Mouse (Mus musculus) bone marrow, adult 2 months (tissue): Measurements from ENCODE around the gene Dpy19l3.

Experiments used
- CTCF ChIP-seq: fragments of 200-500 bp; IDR thresholded peaks from 2 replicates; pipeline ENCODE4 v1.5.1; 2011; ENCODE audit warnings: low read length, control low read depth; ENCODE audit not compliant: control insufficient read depth, insufficient read depth
- POLR2A ChIP-seq: fragments of 200-500 bp; IDR thresholded peaks from 2 replicates; pipeline ENCODE4 v1.6.1; 2011; ENCODE audit warnings: low read depth, mild to moderate bottlenecking, control low read depth, low read length, borderline replicate concordance; ENCODE audit not compliant: control insufficient read depth

DNA sequence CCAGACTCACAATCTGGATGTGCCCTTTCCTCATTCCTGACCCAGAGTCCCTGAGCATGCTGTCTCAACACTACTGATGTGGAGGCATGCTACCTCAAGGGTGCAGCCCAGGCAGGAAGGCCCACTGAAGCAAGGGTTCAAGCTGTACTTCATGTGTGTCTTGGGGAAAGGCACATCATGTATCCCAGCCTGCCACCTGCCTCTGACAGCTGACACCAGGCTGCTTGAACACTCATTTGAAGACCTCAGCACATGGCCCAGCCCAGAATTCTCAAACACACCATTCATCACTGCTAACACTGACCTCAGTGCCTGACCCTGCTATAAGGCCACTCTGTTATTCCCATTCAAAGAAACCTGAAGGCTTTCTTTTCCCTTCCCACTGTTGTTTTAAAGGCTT, 28.0 kb upstream of the Dpy19l3 start:
- TF ChIP-seq CTCF (no peak), POLR2A (no peak)
